Mouse (Mus musculus): ENCODE results near the gene Oog2.
"Not testable (repeated sequence)": the region's sequence is repeated elsewhere in the genome, so short reads cannot be mapped to it uniquely, and the experiment has no call there.

Oog2 gene

GRCm38 (mm10) chr4:144190419-144190818 is at the start of gene Oog2:
Gene Oog2, plus strand, starts transcription at chr4:144190719.
- DNase-seq: no peak

GRCm38 (mm10) chr4:144162563-144162962 is 28.0 kb upstream of the Oog2 start, which contains the start of gene Oog3:
Gene Oog3, minus strand, starts transcription at chr4:144162663.
- DNase-seq: no peak

- DNase-seq: not testable (repeated sequence)
These were observed 22.7 kb downstream of the Oog2 start, which contains the start of gene C87977 for GRCm38 (mm10) chr4:144213218-144213617. Gene C87977, minus strand, starts transcription at chr4:144213318.
